Mouse (Mus musculus) B cell, adult (primary cell): ENCODE measurements around the gene Gm11146. TPM values are rescaled to one million over a fixed set of nuclear protein-coding genes. Genes with fewer than 3 reads are reported as not detected.

ENCODE experiments used
- total RNA-seq: library from RNA; stranded (reverse); gene quantifications from 4 replicates; pipeline ENCODE4 v1.2.4, GENCODE M21; 2023; ENCODE audit not compliant: inconsistent age

Gm11146 gene
- total RNA-seq, result not detected in 4 replicates

DNA sequence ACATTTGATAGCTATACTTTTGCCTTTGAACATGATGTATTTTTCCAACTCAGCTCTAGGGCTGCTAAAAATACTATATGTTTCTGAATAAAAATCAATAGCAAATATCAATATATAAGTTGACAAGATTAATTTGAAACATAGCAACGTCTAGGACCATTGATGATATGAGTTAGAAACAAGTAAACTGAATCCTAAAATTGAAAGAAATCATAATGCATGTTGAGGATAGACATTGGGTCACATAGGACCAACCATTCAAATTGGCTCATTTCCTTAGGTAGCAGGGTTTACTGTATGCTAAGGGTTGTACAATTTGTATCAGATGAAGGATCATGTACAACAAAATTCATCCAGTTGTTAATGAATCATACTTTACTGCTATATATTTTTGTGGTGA, at the start of gene Gm11146:
Gene Gm11146 (minus strand): TSS at position 101 of the 400 bp plus-strand sequence.

